Mouse (Mus musculus): ENCODE measurements at regions not wholly inside any gene's neighbourhood (a gene's known extent, or its start where the extent isn't known, plus 50 kb on each side); places are given as distances from the start of the nearest gene placed in this dataset.

GRCm38 (mm10) chr3:101691937-101692604, 87.6 kb upstream of the Atp1a1 start:
- DNase-seq (ENCODE audit: low read depth), result no peak

- no peak for DNase-seq (ENCODE audit: low read depth)
Observed at GRCm38 (mm10) chr3:101690779-101691178, 86.3 kb upstream of the Atp1a1 start.

GRCm38 (mm10) chr3:101690222-101690621, 85.7 kb upstream of the Atp1a1 start:
- DNase-seq (ENCODE audit: low read depth), result no peak

GRCm38 (mm10) chr3:101685203-101685602, 80.7 kb upstream of the Atp1a1 start:
- no peak for DNase-seq (ENCODE audit: low read depth)

- no peak for DNase-seq (ENCODE audit: low read depth)
Observed at GRCm38 (mm10) chr3:101672943-101673342, 68.5 kb upstream of the Atp1a1 start.

GRCm38 (mm10) chr3:101670561-101671001, 66.1 kb upstream of the Atp1a1 start:
- peak; percentile 32 for DNase-seq (ENCODE audit: low read depth)

- DNase-seq (ENCODE audit: low read depth), result no peak
Observed at GRCm38 (mm10) chr3:101669743-101670142, 65.3 kb upstream of the Atp1a1 start.

- no peak for DNase-seq (ENCODE audit: low read depth)
Observed at GRCm38 (mm10) chr3:101667767-101668387, 63.4 kb upstream of the Atp1a1 start.

GRCm38 (mm10) chr3:101667186-101667585, 62.7 kb upstream of the Atp1a1 start:
- no peak for DNase-seq (ENCODE audit: low read depth)

- no peak for DNase-seq (ENCODE audit: low read depth)
Observed at GRCm38 (mm10) chr3:101666583-101666982, 62.1 kb upstream of the Atp1a1 start.

GRCm38 (mm10) chr3:101661184-101661992, 56.9 kb upstream of the Atp1a1 start:
- DNase-seq (ENCODE audit: low read depth), result no peak

- no peak for DNase-seq (ENCODE audit: low read depth)
Observed at GRCm38 (mm10) chr3:101660635-101661034, 56.2 kb upstream of the Atp1a1 start.

GRCm38 (mm10) chr3:101660176-101660575, 55.7 kb upstream of the Atp1a1 start:
- DNase-seq (ENCODE audit: low read depth), result no peak

- no peak for DNase-seq (ENCODE audit: low read depth)
Observed at GRCm38 (mm10) chr3:101657979-101658378, 53.5 kb upstream of the Atp1a1 start.

- no peak for DNase-seq (ENCODE audit: low read depth)
Observed at GRCm38 (mm10) chr3:101654720-101655119, 50.2 kb upstream of the Atp1a1 start.
